Mouse (Mus musculus): Measurements from ENCODE around the gene Adgra1. TPM values are rescaled to one million over a fixed set of nuclear protein-coding genes. Genes with fewer than 3 reads are reported as not detected.

The Adgra1 gene
- total RNA-seq, 1 experiment from 2014 or later = 3.6 TPM

DNA sequence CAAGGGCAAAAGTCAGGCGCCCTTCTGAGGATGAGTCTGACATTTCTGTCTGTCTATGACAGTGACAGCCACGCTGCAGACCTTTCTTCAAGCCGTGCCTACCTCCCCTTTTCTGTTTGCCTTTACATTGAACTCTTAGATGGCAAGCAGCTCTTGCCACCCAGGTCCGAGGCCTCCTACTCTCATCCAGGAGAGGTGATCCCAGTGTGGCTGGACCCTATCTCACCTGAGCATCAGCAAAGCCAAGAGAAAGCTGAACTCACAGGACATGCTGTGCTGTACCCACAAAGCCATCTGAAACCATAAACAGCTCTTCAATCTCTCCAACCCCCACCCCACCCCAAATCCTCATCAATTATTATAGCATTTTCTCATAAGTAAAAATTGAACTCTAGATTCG is 16.7 kb downstream of the Adgra1 start:
- no peak for DNase-seq

GRCm38 (mm10) chr7:139851098-139851497 is 17.1 kb downstream of the Adgra1 start:
- DNase-seq = no peak

DNA sequence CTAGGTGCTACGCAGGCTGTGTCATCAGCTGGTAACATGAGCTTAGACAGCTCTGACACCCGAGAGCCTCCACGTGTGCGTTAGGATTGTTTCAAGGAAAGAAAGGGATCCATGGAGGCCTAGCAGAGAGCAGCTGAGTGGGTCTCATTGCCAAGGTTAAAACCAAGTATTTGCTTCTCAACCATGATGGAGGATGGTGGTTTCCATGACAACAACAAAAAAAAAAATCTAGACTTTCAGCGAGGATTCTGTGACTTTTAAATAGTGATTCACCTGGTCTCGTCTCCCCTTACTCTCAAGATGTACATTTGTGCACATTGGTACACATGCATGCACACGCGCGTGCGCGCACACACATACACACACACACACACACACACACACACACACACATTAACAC is 21.3 kb downstream of the Adgra1 start:
- no peak for DNase-seq

- DNase-seq = peak; percentile 66
Observed at GRCm38 (mm10) chr7:139861411-139861810, 27.4 kb downstream of the Adgra1 start.

DNA sequence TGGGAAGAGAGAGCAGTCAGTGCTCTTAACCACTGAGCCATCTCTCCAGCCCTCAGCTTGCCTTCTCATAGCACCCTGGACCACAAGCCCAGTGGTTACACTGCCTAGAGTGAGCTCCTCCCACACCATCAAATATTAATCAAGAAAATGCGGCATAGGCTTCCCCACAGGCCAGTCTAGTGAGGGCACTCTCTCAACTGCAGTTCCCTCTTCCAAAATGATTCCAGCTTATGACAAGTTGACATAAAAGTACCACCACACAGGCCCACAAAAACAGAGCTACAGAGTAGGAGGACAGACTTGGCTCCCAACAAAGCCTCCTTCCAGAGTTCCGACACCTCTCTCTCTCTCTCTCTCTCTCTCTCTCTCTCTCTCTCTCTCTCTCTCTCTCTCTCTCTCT is 29.1 kb downstream of the Adgra1 start:
- no peak for DNase-seq

DNA sequence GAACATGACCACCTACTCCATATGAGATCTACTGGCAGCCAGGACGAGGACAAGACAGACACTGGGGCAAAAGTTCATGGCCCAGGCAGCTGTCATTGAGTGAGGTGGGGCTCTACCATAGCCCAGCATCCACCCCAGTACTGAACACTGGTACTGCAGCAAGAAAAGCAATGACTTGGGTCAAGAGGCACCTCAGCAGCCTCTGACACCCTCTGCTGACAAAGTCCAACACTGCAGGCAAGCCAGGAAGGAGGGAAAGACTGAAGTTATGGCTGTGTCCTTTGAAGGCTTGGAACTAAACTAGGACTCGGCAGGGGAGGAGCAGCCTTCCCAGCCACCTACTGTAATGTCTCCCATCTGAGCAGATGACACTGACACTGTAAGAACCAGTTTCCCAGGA is 30.3 kb downstream of the Adgra1 start:
- DNase-seq = no peak

GRCm38 (mm10) chr7:139864871-139865270 is 30.9 kb downstream of the Adgra1 start:
- no peak for DNase-seq

GRCm38 (mm10) chr7:139871014-139871413 is 37.0 kb downstream of the Adgra1 start:
- DNase-seq = no peak

GRCm38 (mm10) chr7:139877167-139877792 is 43.3 kb downstream of the Adgra1 start:
- DNase-seq = no peak

DNA sequence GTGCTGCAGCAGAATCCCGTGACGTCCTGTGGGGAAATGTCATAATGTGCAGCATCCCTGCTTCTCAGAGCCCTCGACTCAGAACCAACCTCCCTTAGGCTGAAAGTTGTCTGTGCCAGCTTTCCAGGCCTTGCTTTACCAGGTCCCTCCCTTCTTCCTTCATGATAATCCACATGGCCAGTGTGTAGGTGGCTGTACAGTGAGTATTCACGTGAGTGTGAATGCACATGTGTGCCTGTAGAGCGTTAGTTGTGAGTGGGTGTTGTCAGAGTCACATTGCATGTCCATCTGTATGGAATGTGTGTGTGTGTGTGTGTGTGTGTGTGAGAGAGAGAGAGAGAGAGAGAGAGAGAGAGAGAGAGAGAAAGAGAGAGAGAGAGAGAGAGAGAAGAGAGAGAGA is 44.1 kb downstream of the Adgra1 start:
- DNase-seq = no peak

DNA sequence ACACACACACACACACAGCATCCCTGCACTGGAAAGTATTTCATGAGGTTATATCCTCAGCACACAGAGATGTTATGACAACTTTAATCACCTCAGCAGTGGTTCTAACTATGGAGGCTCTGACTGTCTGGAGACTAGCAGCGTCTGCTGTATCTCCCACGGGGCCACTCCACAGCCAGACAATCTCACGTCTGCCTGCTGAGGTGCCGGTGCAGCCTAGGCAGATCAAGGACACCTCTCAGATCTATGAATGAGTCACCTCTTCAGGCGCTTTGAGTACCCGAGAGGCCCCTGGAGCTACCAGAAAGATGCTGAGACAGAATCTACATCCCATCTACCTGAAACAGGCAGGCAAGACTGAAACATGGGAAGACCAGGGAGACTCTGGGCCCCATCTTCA is 44.6 kb downstream of the Adgra1 start:
- DNase-seq = no peak

GRCm38 (mm10) chr7:139883545-139883944 is 49.6 kb downstream of the Adgra1 start:
- DNase-seq = no peak

DNA sequence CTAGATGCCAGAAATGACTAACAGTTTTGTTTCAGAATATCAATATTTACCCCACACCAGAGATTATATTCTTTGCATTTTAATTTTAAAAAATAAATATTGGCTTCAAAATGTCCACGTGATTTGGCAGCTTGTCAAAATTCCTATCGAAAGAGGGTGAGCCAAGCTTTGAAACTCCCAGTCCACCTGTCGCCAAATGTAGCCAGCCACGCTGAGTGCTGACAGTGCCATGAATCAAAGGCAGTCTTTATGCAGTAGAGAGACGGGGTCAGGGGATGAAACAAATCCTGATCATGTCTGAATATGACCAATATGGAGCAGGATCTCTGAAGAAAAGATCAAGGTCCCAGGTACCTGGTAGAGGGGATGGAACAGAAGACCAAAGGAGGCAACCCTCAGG is 57.8 kb downstream of the Adgra1 start:
- no peak for DNase-seq

- DNase-seq = peak; percentile 64
Observed at GRCm38 (mm10) chr7:139894655-139895557, 60.9 kb downstream of the Adgra1 start, which contains the start of gene Kndc1. Gene Kndc1 (plus strand): TSS chr7:139894696.

- no peak for DNase-seq
Observed at GRCm38 (mm10) chr7:139896271-139896670, 62.3 kb downstream of the Adgra1 start.

DNA sequence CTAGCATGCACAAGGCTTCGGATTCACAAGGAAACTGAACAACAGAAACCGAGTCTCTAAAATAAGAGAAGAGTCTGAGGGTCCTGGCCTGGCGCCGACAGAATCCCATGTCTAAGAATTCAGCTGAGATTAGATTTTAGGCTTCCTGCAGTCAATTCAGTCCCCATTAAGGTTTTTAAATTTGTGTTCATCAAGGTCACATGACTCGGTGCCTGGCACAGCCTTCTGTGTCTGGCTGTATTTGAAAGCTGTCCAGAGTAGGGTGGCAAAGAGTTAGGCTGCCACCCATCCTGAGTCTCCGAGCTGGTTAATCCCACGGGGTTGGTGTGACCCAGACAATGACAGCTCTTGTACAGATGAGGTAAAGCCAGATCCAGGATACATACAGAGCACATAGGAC is 62.8 kb downstream of the Adgra1 start:
- DNase-seq = no peak

DNA sequence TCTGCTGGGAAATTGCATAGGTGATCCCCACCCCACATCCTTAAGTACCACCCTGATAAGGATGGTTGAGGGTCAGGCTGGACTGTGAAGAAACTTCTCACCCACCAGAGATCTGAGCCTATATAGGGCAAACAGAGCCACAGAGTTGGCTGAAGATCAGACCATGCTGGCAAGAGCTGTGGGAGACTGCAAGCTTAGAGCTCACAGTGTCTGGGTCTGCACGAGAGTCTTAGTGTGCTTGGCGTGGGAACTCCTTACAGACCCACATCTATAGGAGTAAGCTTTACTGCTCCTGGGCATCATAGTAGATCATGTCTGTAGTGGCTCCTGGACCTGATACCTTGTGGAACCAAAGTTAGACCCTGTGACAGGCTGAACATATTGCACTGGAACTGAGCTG is 64.6 kb downstream of the Adgra1 start:
- no peak for DNase-seq

- DNase-seq = no peak
Observed at GRCm38 (mm10) chr7:139899505-139899904, 65.5 kb downstream of the Adgra1 start.

GRCm38 (mm10) chr7:139900456-139900855 is 66.5 kb downstream of the Adgra1 start:
- no peak for DNase-seq

DNA sequence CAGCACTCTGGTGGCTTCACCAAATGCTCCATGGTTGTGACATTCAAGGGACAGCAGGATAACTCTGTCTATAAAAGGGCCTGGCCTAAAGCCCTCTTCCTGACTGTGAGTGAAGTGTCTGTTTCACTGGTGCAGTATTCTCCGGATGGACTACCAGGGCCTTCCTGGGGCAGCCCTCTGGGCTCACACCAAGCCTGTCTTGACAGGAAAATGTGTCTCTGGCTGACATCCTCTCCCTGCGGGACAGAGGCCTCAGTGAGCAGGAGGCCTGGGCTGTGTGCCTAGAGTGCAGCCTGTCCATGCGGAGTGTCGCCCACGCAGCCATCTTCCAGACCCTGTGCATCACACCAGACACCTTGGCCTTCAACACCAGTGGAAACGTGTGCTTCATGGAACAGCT is 66.9 kb downstream of the Adgra1 start:
- DNase-seq = no peak

- no peak for DNase-seq
Observed at GRCm38 (mm10) chr7:139901981-139902380, 68.0 kb downstream of the Adgra1 start.

DNA sequence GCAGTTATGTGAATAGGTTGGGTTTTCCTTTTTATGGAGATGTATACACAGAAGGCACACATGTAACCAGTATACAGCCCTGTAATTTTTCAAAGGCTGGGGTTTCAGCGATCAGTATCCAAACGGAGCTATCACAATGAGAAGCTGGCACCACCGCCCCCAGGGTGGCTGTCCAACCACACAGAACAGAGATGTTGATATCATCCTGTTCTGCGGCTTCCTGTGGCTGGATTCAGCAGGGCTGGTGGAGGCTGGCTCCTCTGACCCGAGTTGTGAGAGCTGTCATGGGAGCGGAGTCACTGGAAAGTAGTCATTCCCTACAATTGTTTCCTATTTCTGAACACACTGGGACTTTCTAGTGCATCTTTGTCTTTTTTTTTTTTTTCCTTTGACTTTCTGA is 71.3 kb downstream of the Adgra1 start:
- DNase-seq = no peak

DNA sequence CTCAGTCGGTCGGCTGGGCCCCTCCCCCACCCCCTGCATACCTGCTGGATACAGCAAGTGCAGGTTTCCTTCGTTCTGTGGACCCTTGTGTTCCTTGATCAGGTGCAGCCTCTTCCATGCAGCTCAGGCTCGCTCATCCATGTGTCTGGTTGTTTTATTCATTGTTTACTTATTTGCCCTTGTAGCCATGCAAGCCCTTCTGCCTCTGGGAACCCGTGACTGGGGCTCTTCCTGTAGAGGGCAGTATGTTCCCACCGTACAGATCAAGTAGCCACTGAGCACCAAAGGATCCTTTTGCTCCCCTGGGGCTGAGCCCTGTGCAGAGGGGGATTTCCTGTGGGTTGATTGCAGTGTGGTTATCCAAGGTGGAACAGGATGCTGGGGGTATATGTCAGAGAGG is 71.7 kb downstream of the Adgra1 start:
- DNase-seq = peak; percentile 26

- no peak for DNase-seq
Observed at GRCm38 (mm10) chr7:139908176-139908575, 74.2 kb downstream of the Adgra1 start.

All from adrenal gland, postnatal 25 days (tissue).